Mouse (Mus musculus) embryo, embryonic 11.5 days (tissue): ENCODE data around the gene Mlph.

Experiments
- DNase-seq: peaks from one replicate; pipeline ENCODE4 v3.0.0-alpha.2; 2012; ENCODE audit warnings: low read depth, low spot score

The Mlph gene

DNA sequence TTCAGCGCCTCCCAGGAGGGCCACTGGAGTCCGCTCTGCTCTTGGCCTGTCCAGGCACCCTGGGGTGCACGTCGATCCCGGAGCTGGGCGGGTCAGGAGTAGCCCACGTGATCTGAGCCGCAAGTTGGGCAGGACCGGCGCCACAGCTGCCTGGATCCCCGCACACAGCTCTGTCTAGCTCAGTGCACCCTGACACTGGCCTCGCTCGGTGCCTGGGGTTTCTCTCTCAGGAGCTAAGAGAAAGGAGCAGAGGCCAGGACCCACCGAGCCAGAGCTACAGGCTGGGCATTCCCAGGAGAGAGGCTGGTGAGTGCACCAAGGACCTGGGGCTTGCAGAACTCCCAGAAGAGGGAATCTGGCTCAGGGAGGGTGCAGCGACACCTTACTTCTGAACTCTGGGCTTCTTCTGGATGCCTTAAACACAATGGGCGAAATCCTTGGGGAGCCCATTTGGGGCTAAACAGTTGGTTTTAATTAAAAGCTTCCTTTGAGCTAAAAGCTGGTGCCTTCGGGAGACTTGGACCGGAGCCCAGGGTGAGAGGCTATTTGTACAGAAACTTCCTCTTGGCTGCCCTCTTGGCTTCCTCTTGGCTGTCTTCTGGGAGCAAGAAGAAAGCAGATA, at the start of gene Mlph:
Mlph (plus strand) TSS at position 138 of the 622 bp plus-strand sequence.
- DNase-seq, result no peak

- no peak for DNase-seq
Observed at GRCm38 (mm10) chr1:90866734-90867133, 48.2 kb upstream of the Mlph start.

- DNase-seq, result no peak
Observed at GRCm38 (mm10) chr1:90870581-90870980, 44.3 kb upstream of the Mlph start.

DNA sequence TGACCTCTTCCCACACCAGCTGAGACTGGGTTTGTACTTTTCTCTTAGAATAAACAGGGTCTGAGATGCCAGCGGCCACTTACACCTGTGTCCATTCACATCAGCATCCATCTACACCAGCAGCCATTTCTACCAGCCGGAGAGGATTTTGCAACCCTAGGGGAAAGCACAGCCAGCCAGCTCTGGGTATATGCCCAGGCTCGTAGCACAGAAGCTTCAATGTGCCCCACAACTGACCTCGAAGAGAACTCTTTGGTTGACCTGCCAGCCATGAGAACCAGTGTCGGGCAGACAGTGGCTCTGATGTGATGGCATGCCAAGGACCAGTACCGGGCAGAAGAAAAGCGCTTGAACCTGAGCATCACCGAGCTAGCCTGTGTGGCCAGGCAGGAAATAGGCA, 39.5 kb upstream of the Mlph start:
- DNase-seq, result no peak

DNA sequence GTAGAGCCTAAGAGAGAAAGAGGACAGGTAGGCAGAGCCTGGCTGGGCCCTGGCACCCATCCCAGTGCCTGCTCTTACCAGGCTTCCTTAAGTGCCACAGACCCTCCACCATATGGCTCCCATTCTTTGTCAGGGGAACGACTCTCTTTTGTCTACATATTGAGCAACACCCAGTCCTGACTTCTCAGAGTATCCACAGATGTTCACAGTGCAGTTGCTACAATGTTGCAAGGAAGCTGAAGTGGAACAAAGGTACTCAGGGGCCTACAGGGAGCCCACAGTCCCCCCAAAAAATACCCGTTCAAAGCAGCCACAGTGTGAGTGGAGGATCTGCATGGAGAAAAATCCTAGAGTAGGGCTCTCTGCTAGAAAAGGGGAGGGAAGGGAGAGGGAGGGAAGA, 38.9 kb upstream of the Mlph start:
- no peak for DNase-seq

DNA sequence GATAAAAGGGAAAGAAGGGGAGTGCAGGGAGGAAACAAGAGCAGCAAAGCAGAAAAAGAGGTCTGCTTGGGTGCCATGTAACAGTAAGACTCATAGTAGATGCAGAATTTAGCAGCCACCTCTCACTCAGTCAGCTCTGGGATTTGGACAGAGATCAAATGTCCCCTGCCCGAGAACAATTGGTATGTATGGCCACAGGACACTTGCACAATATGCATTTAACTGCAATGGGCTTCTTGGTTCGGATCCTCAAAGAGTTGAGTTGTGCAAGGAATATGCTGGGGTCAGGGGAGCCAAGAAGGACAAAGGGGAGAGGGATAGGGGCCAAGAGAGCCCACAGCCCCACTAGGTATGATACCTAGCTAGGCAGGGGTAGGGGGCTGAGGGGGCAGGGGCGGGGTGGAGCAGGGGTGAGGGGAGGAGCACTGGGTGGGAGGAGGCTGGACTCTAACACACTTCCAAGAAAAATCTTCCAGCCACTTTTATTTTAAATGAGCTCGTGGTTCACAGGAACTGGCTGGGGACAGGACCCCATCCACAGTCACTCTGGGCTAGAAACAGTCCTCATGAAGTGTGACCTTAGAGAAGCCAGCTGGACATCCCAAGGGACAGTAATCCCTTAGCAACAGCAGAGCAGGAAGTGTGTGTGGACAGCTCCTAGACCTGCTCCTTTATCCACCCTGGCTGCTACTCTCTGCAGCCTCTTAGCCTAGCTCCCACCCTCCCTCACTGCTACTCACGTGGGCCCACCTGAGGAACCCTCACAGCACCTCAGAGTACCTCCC, 38.2 kb upstream of the Mlph start:
- no peak for DNase-seq

- DNase-seq, result no peak
Observed at GRCm38 (mm10) chr1:90885771-90886460, 29.0 kb upstream of the Mlph start.

DNA sequence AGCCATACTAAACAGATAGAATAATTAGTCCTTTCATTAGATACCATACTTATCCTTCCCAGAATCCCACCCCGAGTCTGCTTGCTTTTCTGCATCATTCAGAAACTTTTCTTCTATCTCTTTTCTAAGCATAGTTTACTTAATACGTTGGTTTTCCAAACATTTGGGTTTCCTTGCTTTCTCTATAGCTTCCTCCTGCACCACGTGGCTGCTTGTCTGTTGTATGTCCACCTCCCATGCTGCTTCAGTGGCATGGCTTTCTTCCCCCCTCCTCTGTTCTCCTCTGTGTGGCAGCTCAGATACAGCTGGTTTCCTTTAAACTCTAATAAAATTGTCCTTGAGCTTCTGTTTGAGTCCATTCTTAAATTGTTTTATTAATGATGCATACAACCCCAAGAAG, 20.4 kb upstream of the Mlph start:
- no peak for DNase-seq

GRCm38 (mm10) chr1:90895004-90895403, 19.9 kb upstream of the Mlph start:
- DNase-seq, result no peak

DNA sequence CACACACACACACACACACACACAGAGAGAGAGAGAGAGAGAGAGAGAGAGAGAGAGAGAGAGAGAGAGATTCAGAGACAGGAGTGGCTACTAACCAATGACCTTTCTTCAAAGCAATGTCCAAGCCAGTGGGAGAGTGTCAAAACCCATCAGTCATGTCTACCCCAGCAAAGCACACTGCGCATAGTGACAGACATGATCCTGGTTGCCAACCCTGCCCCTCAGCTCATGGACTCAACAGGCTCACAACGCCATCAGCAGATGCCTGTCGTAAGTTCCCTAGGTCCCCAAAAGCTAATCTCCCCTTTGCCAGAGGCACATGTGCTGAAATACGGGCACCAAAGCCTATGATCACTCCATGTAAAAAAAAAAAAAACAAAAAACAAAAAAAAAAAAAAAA, 18.6 kb upstream of the Mlph start:
- no peak for DNase-seq

DNA sequence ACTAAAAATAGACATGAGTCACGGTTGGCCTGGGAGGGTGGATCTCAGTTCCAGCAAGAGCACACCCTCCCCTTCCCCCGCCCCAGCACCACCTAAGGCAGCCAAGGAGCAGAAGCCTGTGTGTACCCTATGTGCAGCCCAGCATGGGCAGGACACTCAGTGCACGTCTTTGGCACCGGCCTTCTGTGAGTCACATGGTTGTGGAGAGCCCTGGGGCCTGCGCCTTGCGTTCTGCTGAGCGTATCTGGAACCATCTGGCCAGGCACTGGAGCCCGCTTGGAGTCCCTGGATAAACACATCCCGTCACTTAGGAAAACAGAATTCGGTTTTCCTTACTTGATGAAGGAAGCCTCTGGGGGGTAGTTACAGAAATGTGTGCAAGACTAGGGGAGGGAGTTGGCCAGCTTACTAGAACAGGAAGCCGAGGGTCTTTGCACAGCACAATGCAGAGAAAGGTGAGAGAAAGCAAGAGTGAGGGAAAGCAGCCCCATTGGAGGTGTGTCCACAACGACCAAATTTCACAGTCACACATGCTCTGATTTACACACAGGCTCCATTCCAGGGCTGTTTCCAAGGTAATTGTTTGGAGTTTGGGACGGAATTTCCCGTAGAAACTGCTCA, 18.0 kb upstream of the Mlph start:
- DNase-seq, result no peak

DNA sequence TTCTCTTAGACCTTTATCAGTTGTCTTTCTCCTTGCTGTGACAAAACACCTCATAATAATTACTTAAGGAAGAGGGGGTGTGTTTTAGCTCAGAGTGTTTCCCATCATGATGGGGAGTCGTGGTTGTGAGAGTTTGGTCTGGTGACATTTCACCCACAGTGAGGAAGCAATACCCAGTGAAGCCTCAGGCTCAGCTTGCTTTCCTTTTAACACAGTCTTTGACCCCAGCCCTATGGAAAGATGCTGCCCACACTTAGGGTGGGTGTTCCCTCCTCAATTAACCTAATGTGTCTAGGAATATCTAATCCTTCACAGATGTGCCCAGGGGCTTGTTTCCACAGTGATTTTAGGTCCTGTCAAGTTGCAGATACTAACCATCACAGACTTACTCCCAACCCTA, 16.9 kb upstream of the Mlph start:
- no peak for DNase-seq

DNA sequence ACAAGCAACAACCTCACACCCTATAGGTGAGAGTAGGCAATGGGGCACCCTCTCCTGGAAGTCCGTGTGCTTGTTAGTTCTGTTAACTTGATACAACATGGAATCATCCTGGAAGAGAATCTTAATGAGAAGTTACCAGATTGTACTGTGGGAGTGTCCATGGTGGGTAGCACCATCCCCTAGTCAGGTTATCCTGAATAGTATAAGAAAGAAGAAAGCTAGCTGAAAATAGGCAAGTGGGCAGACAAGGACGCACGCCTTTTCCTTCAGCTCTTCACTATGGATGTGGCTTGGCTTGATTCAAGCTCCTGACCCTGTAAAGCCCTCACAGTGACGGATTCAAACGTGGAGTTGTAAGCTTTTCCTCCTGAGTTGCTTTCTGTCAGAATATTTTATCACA, 15.1 kb upstream of the Mlph start:
- no peak for DNase-seq

GRCm38 (mm10) chr1:90900406-90900805, 14.5 kb upstream of the Mlph start:
- no peak for DNase-seq

- no peak for DNase-seq
Observed at GRCm38 (mm10) chr1:90901246-90901645, 13.6 kb upstream of the Mlph start.

- DNase-seq, result no peak
Observed at GRCm38 (mm10) chr1:90901681-90902208, 13.1 kb upstream of the Mlph start.

- DNase-seq, result no peak
Observed at GRCm38 (mm10) chr1:90902751-90903150, 12.1 kb upstream of the Mlph start.

GRCm38 (mm10) chr1:90903211-90903945, 11.5 kb upstream of the Mlph start:
- no peak for DNase-seq

GRCm38 (mm10) chr1:90903971-90904458, 10.9 kb upstream of the Mlph start:
- DNase-seq, result no peak

GRCm38 (mm10) chr1:90904729-90905404, 10.0 kb upstream of the Mlph start:
- no peak for DNase-seq

DNA sequence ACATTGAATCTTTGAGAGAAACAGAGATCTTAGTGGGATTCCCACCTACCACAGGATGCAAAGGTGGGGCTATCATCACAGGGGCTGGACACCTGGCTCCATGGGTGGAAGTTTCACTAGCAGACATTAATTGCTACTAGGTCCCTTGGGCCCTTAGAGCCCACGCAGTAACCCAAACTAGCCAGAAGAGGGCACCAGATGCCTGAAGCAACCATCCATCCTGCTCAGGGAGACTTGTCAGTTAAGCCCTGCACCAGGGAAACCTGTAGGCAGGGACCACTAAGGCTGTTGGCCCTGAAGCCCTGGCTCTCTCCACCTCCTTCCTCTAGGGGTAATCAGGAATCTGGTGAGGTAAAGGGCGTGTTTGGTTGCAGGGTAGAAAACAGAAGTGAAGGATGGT, 8.5 kb upstream of the Mlph start:
- DNase-seq, result no peak
